Mouse (Mus musculus) hindbrain, postnatal 0 days (tissue): ENCODE results near the gene Hddc3. TPM values are rescaled to one million over a fixed set of nuclear protein-coding genes. Genes with fewer than 3 reads are reported as not detected.
A peak's percentile ranks its signal among the peaks of the same experiment; 100 is the strongest.

Source experiments
- ATAC-seq: fragments of 200-750 bp; cut with Nextera tagmentation; 2 replicates; pipeline ENCODE4 v1.8.0; 2017; ENCODE audit warnings: mild to moderate bottlenecking, moderate TSS enrichment, moderate library complexity
- DNase-seq: peaks from one replicate; pipeline ENCODE4 v3.0.0-alpha.2; 2015; ENCODE audit warnings: low spot score
- H3K27ac ChIP-seq: fragments of 300-500 bp; sonication (generic); 2 replicates; pipeline ENCODE4 v1.5.1; 2014; ENCODE audit warnings: mild to moderate bottlenecking
- H3K27me3 ChIP-seq: fragments of 300-500 bp; sonication (generic); 2 replicates; pipeline ENCODE4 v1.6.1; 2014; ENCODE audit warnings: low read length, mixed read lengths; ENCODE audit not compliant: insufficient read depth
- H3K36me3 ChIP-seq: fragments of 300-500 bp; sonication (generic); 2 replicates; pipeline ENCODE4 v1.6.1; 2014; ENCODE audit warnings: low read length, mixed read lengths; ENCODE audit not compliant: insufficient read depth
- H3K4me1 ChIP-seq: fragments of 300-500 bp; sonication (generic); 2 replicates; pipeline ENCODE4 v1.6.1; 2014; ENCODE audit warnings: antibody characterized with exemption, low read length, mixed read lengths; ENCODE audit not compliant: insufficient read depth
- H3K4me2 ChIP-seq: fragments of 300-500 bp; sonication (generic); 2 replicates; pipeline ENCODE4 v1.6.1; 2014; ENCODE audit warnings: low read depth, mild to moderate bottlenecking, low read length, moderate library complexity, mixed read lengths
- H3K4me3 ChIP-seq: fragments of 300-500 bp; sonication (generic); 2 replicates; pipeline ENCODE4 v1.5.1; 2014; ENCODE audit warnings: low read length
- H3K9ac ChIP-seq: fragments of 300-500 bp; sonication (generic); replicated peaks from 2 replicates; pipeline ENCODE4 v1.6.1; 2014; ENCODE audit warnings: mild to moderate bottlenecking, low read length, moderate library complexity, mixed read lengths
- H3K9me3 ChIP-seq: fragments of 300-500 bp; sonication (generic); 2 replicates; pipeline ENCODE4 v1.6.1; 2016; ENCODE audit warnings: low read length, mixed read lengths
- CTCF ChIP-seq: IDR thresholded peaks from 2 replicates; pipeline ENCODE4 v1.5.1; 2016; ENCODE audit warnings: antibody characterized with exemption, control low read depth, low read depth
- WGBS: fragments of 180-500 bp; shearing (Covaris S2); extraction: QIAGEN DNeasy Blood & Tissue Kit; methylation state at CpG from one replicate; pipeline ENCODE4 v1.1.7; 2014; 5-methylcytosine and 5-hydroxymethylcytosine counted together
- polyA plus RNA-seq: library from polyadenylated mRNA; unstranded; fragments of >200 nt; fragmentation: Nextera tagmentation; extraction: Ambion mirVana; gene quantifications from 2 replicates; pipeline ENCODE4 v1.2.1, GENCODE M21; 2015
- total RNA-seq: library from RNA; depleted of rRNA; stranded (reverse); fragments of >200 nt; gene quantifications from 2 replicates; pipeline ENCODE4 v1.2.3, GENCODE M21; 2014; rRNA removed

Hddc3 gene
- total RNA-seq (30.1 and 32.2 TPM in 2 replicates), polyA plus RNA-seq (13.9 and 15.5 TPM in 2 replicates)

GRCm38 (mm10) chr7:80342858-80343257, at the start of gene Hddc3:
Hddc3 (plus strand) TSS chr7:80343104.
- H3K9me3 ChIP-seq = no peaks in the 10 kb centered on the region
- WGBS = 1% methylated on average over 25 of the region's 25 CpGs
- DNase-seq = peak; percentile 99
- no peaks in the 10 kb centered on the region for H3K36me3 ChIP-seq
- peak; percentile 91 for TF ChIP-seq CTCF
- peak; percentile 55 for ATAC-seq
- H3K4me3 ChIP-seq = peak within 1 kb of the TSS; percentile 39
- H3K4me1 ChIP-seq = peaks cover 6% of the 10 kb centered on the region; the same call in 1 of the 2 replicates
- H3K4me2 ChIP-seq = peak within 1 kb of the TSS; percentile 61
- H3K27ac ChIP-seq = peak within 1 kb of the TSS; percentile 64
- peak within 1 kb of the TSS; percentile 53 for H3K9ac ChIP-seq
- no peaks in the 10 kb centered on the region for H3K27me3 ChIP-seq

- H3K9ac ChIP-seq = peak within 1 kb of the TSS; percentile 58
- H3K4me1 ChIP-seq = no peaks in the 10 kb centered on the region
- ATAC-seq (peak; percentile 99), DNase-seq (peak; percentile 98)
- H3K27me3 ChIP-seq = no peaks in the 10 kb centered on the region
- peaks cover 7% of the 10 kb centered on the region; the same call in 1 of the 2 replicates for H3K36me3 ChIP-seq
- TF ChIP-seq CTCF = no peak
- H3K4me2 ChIP-seq = peak within 1 kb of the TSS; percentile 97
- under 1% methylated on average over 52 of the region's 52 CpGs for WGBS
- H3K4me3 ChIP-seq = peak within 1 kb of the TSS; percentile 73
- peak within 1 kb of the TSS; percentile 66; the same call in 1 of the 2 replicates for H3K27ac ChIP-seq
- H3K9me3 ChIP-seq = no peaks in the 10 kb centered on the region
Observed at GRCm38 (mm10) chr7:80294062-80294763, 48.7 kb upstream of the Hddc3 start, which contains the start of gene Prc1. Prc1 (plus strand) TSS chr7:80294450.

GRCm38 (mm10) chr7:80294764-80295648, 47.9 kb upstream of the Hddc3 start:
- WGBS = 8% methylated on average over 37 of the region's 37 CpGs
- Histone ChIP-seq H3K4me1 (no peaks in the 10 kb centered on the region), H3K27me3 (no peaks in the 10 kb centered on the region), H3K4me2 (peak overlapping the region; percentile 97), H3K9me3 (no peaks in the 10 kb centered on the region), H3K27ac (peak overlapping the region; percentile 66; the same call in 1 of the 2 replicates), H3K36me3 (peaks cover 6% of the 10 kb centered on the region; the same call in 1 of the 2 replicates), H3K9ac (peak overlapping the region; percentile 58), H3K4me3 (peak overlapping the region; percentile 73)
- no peak for TF ChIP-seq CTCF
- ATAC-seq (no peak), DNase-seq (peak; percentile 44)

GRCm38 (mm10) chr7:80296462-80296861, 46.4 kb upstream of the Hddc3 start:
- 97% methylated on average over 6 of the region's 6 CpGs for WGBS
- H3K4me1 ChIP-seq = no peaks in the 10 kb centered on the region

GRCm38 (mm10) chr7:80297041-80297440, 45.9 kb upstream of the Hddc3 start:
- no peaks in the 10 kb centered on the region for H3K27me3 ChIP-seq
- TF ChIP-seq CTCF = no peak
- no peaks in the 10 kb centered on the region for H3K9me3 ChIP-seq
- no peak overlapping the region for H3K4me3 ChIP-seq
- H3K4me2 ChIP-seq = no peak overlapping the region
- no peak for ATAC-seq
- 78% methylated on average over 3 of the region's 3 CpGs for WGBS
- no peak overlapping the region for H3K9ac ChIP-seq
- H3K4me1 ChIP-seq = no peaks in the 10 kb centered on the region
- no peak overlapping the region for H3K27ac ChIP-seq
- peaks cover 8% of the 10 kb centered on the region for H3K36me3 ChIP-seq
- no peak for DNase-seq

More at GRCm38 (mm10) chr7:80296462-80296861, 46.4 kb upstream of the Hddc3 start:
- DNase-seq (no peak), ATAC-seq (no peak)
- Histone ChIP-seq H3K36me3 (peaks cover 2% of the 10 kb centered on the region), H3K27me3 (no peaks in the 10 kb centered on the region), H3K27ac (no peak overlapping the region), H3K9me3 (no peaks in the 10 kb centered on the region), H3K4me2 (no peak overlapping the region), H3K4me3 (no peak overlapping the region), H3K9ac (no peak overlapping the region)
- no peak for TF ChIP-seq CTCF

GRCm38 (mm10) chr7:80298754-80299153, 44.1 kb upstream of the Hddc3 start:
- no peaks in the 10 kb centered on the region for H3K4me1 ChIP-seq
- no peak overlapping the region for H3K27ac ChIP-seq
- DNase-seq (no peak), ATAC-seq (no peak)
- WGBS = 94% methylated on average over 4 of the region's 4 CpGs
- H3K27me3 ChIP-seq = no peaks in the 10 kb centered on the region
- H3K9ac ChIP-seq = no peak overlapping the region
- H3K36me3 ChIP-seq = peaks cover 18% of the 10 kb centered on the region
- H3K4me3 ChIP-seq = no peak overlapping the region
- H3K4me2 ChIP-seq = no peak overlapping the region
- no peak for TF ChIP-seq CTCF
- H3K9me3 ChIP-seq = no peaks in the 10 kb centered on the region
